Mouse (Mus musculus): Measurements from ENCODE around the gene BC052040. TPM values are rescaled to one million over a fixed set of nuclear protein-coding genes. Genes with fewer than 3 reads are reported as not detected.
A peak's percentile ranks its signal among the peaks of the same experiment; 100 is the strongest.

BC052040 gene
- total RNA-seq (2014; rRNA removed) (11.7 and 14.3 TPM in 2 replicates), polyA plus RNA-seq (2015; fragmentation: Nextera tagmentation; extraction: Ambion mirVana) (11.2 and 13.7 TPM in 2 replicates)

- WGBS, result under 1% methylated on average over 41 of the region's 41 CpGs
- Histone ChIP-seq H3K4me2 (ENCODE audit: low read depth, low read length) (peak within 1 kb of the TSS; percentile 79), H3K27ac (peak within 1 kb of the TSS; percentile 69), H3K4me1 (ENCODE audit: insufficient read depth, low read length) (peaks cover 7% of the 10 kb centered on the region), H3K9ac (replicated peaks; ENCODE audit: low read length) (peak within 1 kb of the TSS; percentile 68), H3K27me3 (ENCODE audit: insufficient read depth, low read length) (no peaks in the 10 kb centered on the region), H3K9me3 (ENCODE audit: low read length) (no peaks in the 10 kb centered on the region), H3K4me3 (ENCODE audit: low read length) (peak within 1 kb of the TSS; percentile 82), H3K36me3 (ENCODE audit: insufficient read depth, low read length) (no peaks in the 10 kb centered on the region)
- DNase-seq (ENCODE audit: low spot score) (peak; percentile 91), ATAC-seq (peak; percentile 97)
- peak; percentile 31 for TF ChIP-seq CTCF (IDR thresholded peaks at IDR 0.05; ENCODE audit: low read depth)
Observed at GRCm38 (mm10) chr2:115581241-115581988, at the start of gene BC052040. BC052040 (plus strand) TSS chr2:115581716.

- no peaks in the 10 kb centered on the region for H3K9me3 ChIP-seq (ENCODE audit: low read length)
- DNase-seq (ENCODE audit: low spot score), result peak; percentile 62
- peak; percentile 61; the same call in 1 of the 2 replicates for ATAC-seq
- 37% methylated on average over 13 of the region's 13 CpGs for WGBS
- H3K4me3 ChIP-seq (ENCODE audit: low read length), result no peak overlapping the region
- TF ChIP-seq CTCF (IDR thresholded peaks at IDR 0.05; ENCODE audit: low read depth), result no peak
- H3K27ac ChIP-seq, result no peak overlapping the region
- no peaks in the 10 kb centered on the region for H3K36me3 ChIP-seq (ENCODE audit: insufficient read depth, low read length)
- H3K4me2 ChIP-seq (ENCODE audit: low read depth, low read length), result no peak overlapping the region
- H3K27me3 ChIP-seq (ENCODE audit: insufficient read depth, low read length), result no peaks in the 10 kb centered on the region
- H3K4me1 ChIP-seq (ENCODE audit: insufficient read depth, low read length), result no peaks in the 10 kb centered on the region
- no peak overlapping the region for H3K9ac ChIP-seq (replicated peaks; ENCODE audit: low read length)
Observed at GRCm38 (mm10) chr2:115538009-115538690, 43.4 kb upstream of the BC052040 start.

DNA sequence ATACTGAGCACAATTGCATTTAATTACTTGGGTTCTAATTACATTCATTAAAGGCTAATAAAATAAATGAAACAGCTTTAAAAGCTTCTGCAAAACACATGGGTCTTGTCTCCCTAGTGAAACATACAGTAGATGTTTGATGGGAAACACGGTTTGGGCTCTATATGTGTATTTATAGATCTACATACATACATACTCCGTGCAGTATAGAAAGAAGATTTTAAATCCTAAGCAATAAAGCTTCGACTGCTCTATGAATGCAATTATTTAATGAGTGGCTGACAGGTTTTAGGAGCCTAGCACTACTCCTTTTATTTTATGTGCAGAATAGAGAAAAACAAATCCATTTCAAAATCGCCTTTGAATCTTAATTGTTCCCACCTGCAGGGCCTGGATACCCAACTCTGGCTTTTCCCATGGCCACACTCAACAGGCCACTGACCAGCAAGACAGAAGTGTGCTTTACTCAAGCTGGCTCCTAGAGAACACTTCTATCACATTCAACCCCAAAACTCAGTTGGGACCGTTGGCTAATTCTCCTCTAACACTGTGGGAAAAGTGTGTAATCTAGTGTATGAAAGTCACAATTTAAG lies 42.7 kb upstream of the BC052040 start:
- ATAC-seq, result no peak
- 48% methylated on average over 5 of the region's 5 CpGs for WGBS

DNA sequence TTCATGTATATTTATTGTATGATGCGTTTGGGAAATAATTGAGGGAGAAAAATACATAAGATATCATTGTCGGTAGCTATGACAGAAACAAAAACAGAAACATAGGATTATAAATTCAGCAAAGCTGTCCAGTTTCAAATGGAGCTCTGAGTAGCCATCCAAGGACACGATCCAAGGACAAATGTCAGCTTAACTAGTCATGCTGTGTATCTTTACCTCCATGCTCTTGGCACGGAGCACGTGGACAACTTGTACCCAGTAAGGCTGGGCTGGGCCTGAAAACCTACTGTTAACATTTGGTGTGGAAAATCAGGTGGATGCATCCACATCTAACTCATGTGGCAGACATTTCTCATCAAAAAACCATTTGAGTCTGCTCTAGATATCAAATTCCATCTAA lies 41.8 kb upstream of the BC052040 start:
- Histone ChIP-seq H3K36me3 (ENCODE audit: insufficient read depth, low read length) (no peaks in the 10 kb centered on the region), H3K27me3 (ENCODE audit: insufficient read depth, low read length) (no peaks in the 10 kb centered on the region), H3K4me2 (ENCODE audit: low read depth, low read length) (no peak overlapping the region), H3K4me3 (ENCODE audit: low read length) (no peak overlapping the region), H3K9me3 (ENCODE audit: low read length) (no peaks in the 10 kb centered on the region), H3K9ac (replicated peaks; ENCODE audit: low read length) (no peak overlapping the region), H3K4me1 (ENCODE audit: insufficient read depth, low read length) (no peaks in the 10 kb centered on the region), H3K27ac (no peak overlapping the region)
- no peak for ATAC-seq
- no peak for DNase-seq (ENCODE audit: low spot score)
- no peak for TF ChIP-seq CTCF (IDR thresholded peaks at IDR 0.05; ENCODE audit: low read depth)
- WGBS, result 86% methylated on average over 5 of the region's 5 CpGs

More for the DNA sequence above, 42.7 kb upstream of the BC052040 start:
- no peaks in the 10 kb centered on the region for H3K4me1 ChIP-seq (ENCODE audit: insufficient read depth, low read length)
- no peaks in the 10 kb centered on the region for H3K9me3 ChIP-seq (ENCODE audit: low read length)
- DNase-seq (ENCODE audit: low spot score), result no peak
- no peaks in the 10 kb centered on the region for H3K27me3 ChIP-seq (ENCODE audit: insufficient read depth, low read length)
- no peak overlapping the region for H3K9ac ChIP-seq (replicated peaks; ENCODE audit: low read length)
- H3K4me3 ChIP-seq (ENCODE audit: low read length), result no peak overlapping the region
- H3K36me3 ChIP-seq (ENCODE audit: insufficient read depth, low read length), result no peaks in the 10 kb centered on the region
- TF ChIP-seq CTCF (IDR thresholded peaks at IDR 0.05; ENCODE audit: low read depth), result no peak
- no peak overlapping the region for H3K27ac ChIP-seq
- H3K4me2 ChIP-seq (ENCODE audit: low read depth, low read length), result no peak overlapping the region

GRCm38 (mm10) chr2:115542401-115543123 lies 39.0 kb upstream of the BC052040 start:
- no peak for ATAC-seq
- no peak for DNase-seq (ENCODE audit: low spot score)
- 74% methylated on average over 11 of the region's 11 CpGs for WGBS
- no peak overlapping the region for H3K4me3 ChIP-seq (ENCODE audit: low read length)
- no peak overlapping the region for H3K9ac ChIP-seq (replicated peaks; ENCODE audit: low read length)
- H3K9me3 ChIP-seq (ENCODE audit: low read length), result no peaks in the 10 kb centered on the region
- no peaks in the 10 kb centered on the region for H3K36me3 ChIP-seq (ENCODE audit: insufficient read depth, low read length)
- H3K4me1 ChIP-seq (ENCODE audit: insufficient read depth, low read length), result no peaks in the 10 kb centered on the region
- H3K27me3 ChIP-seq (ENCODE audit: insufficient read depth, low read length), result no peaks in the 10 kb centered on the region
- TF ChIP-seq CTCF (IDR thresholded peaks at IDR 0.05; ENCODE audit: low read depth), result no peak
- H3K4me2 ChIP-seq (ENCODE audit: low read depth, low read length), result no peak overlapping the region
- H3K27ac ChIP-seq, result no peak overlapping the region

GRCm38 (mm10) chr2:115543212-115543611 lies 38.3 kb upstream of the BC052040 start:
- ATAC-seq, result no peak

More at GRCm38 (mm10) chr2:115543212-115543611, 38.3 kb upstream of the BC052040 start:
- no peak overlapping the region for H3K9ac ChIP-seq (replicated peaks; ENCODE audit: low read length)
- TF ChIP-seq CTCF (IDR thresholded peaks at IDR 0.05; ENCODE audit: low read depth), result no peak
- no peak overlapping the region for H3K4me3 ChIP-seq (ENCODE audit: low read length)
- H3K27ac ChIP-seq, result no peak overlapping the region
- no peaks in the 10 kb centered on the region for H3K9me3 ChIP-seq (ENCODE audit: low read length)
- H3K4me2 ChIP-seq (ENCODE audit: low read depth, low read length), result no peak overlapping the region
- DNase-seq (ENCODE audit: low spot score), result no peak
- WGBS, result 80% methylated on average over 4 of the region's 4 CpGs
- H3K4me1 ChIP-seq (ENCODE audit: insufficient read depth, low read length), result no peaks in the 10 kb centered on the region
- no peaks in the 10 kb centered on the region for H3K36me3 ChIP-seq (ENCODE audit: insufficient read depth, low read length)
- H3K27me3 ChIP-seq (ENCODE audit: insufficient read depth, low read length), result no peaks in the 10 kb centered on the region

Data from hindbrain, postnatal 0 days (tissue).